Mouse (Mus musculus) CD8-positive naive resting alpha-beta T cell, adult 57 days (primary cell): ENCODE measurements around the gene Hsdl1. TPM values are rescaled to one million over a fixed set of nuclear protein-coding genes. Genes with fewer than 3 reads are reported as not detected.

ENCODE experiments used
- total RNA-seq: library from RNA; stranded (reverse); gene quantifications from one replicate; pipeline ENCODE4 v1.2.4, GENCODE M21; 2023

Gene Hsdl1
- total RNA-seq: 60.2 TPM

GRCm38 (mm10) chr8:119574437-119575365, at the start of gene Hsdl1, which contains the start of gene Dnaaf1:
TSS of gene Hsdl1 (minus strand) at chr8:119575183.
TSS of gene Dnaaf1 (plus strand) at chr8:119575235.

GRCm38 (mm10) chr8:119612471-119612870, 37.5 kb upstream of the Hsdl1 start, which contains the start of gene Adad2:
TSS of gene Adad2 (plus strand) at chr8:119612747.

GRCm38 (mm10) chr8:119604996-119605395, 30.0 kb upstream of the Hsdl1 start, which contains the start of gene Taf1c:
TSS of gene Taf1c (minus strand) at chr8:119605222.

GRCm38 (mm10) chr8:119558603-119559401, 16.2 kb downstream of the Hsdl1 start, which contains the start of gene Mbtps1:
TSS of gene Mbtps1 (minus strand) at chr8:119558735.

Other genes starting within 250 kb of the Hsdl1 start
- gene Hsbp1, start 230.7 kb downstream of the Hsdl1 start, total RNA-seq: 52.3 TPM
- gene Mlycd, start 180.3 kb downstream of the Hsdl1 start, total RNA-seq: 14.7 TPM
- gene Osgin1, start 141.1 kb downstream of the Hsdl1 start, total RNA-seq: 5.5 TPM
- not detected for gene Necab2, start 128.5 kb downstream of the Hsdl1 start, total RNA-seq
- 1.4 TPM for gene Slc38a8, start 73.5 kb downstream of the Hsdl1 start, total RNA-seq
- gene Mbtps1, start 16.4 kb downstream of the Hsdl1 start, total RNA-seq: 130 TPM
- not detected for gene Dnaaf1, start 52 bp upstream of the Hsdl1 start, total RNA-seq
- 19.8 TPM for gene Taf1c, start 30.0 kb upstream of the Hsdl1 start, total RNA-seq
- not detected for gene Adad2, start 37.6 kb upstream of the Hsdl1 start, total RNA-seq
- not detected for gene Kcng4, start 60.5 kb upstream of the Hsdl1 start, total RNA-seq
- gene Wfdc1, start 91.2 kb upstream of the Hsdl1 start, total RNA-seq: not detected
- not detected for gene Atp2c2, start 124.8 kb upstream of the Hsdl1 start, total RNA-seq
- 3.2 TPM for gene Tldc1, start 203.2 kb upstream of the Hsdl1 start, total RNA-seq